Mouse (Mus musculus) mouse embryonic stem cell (cell line): Measurements from ENCODE around the gene Junb.

Experiments
- in situ Hi-C, 2 experiments: fragments of 300-500 bp; cut with MboI; formaldehyde crosslinking; loops; 1 replicate in 1 of 2; 3 replicates in 1 of 2; pipeline ENCODE4 v1.14.3; 2019 to 2020; ENCODE audit warnings: low sequenced_read_pairs in 2 of 2, low pct_unique_long_range_greater_than_20kb in 1 of 2, mixed read lengths in 1 of 2; ENCODE audit not compliant: unreplicated experiment in 1 of 2

Junb gene

GRCm38 (mm10) chr8:84976031-84976762, 2.3 kb downstream of the Junb start:
- in situ Hi-C loops, result no loop called here

DNA sequence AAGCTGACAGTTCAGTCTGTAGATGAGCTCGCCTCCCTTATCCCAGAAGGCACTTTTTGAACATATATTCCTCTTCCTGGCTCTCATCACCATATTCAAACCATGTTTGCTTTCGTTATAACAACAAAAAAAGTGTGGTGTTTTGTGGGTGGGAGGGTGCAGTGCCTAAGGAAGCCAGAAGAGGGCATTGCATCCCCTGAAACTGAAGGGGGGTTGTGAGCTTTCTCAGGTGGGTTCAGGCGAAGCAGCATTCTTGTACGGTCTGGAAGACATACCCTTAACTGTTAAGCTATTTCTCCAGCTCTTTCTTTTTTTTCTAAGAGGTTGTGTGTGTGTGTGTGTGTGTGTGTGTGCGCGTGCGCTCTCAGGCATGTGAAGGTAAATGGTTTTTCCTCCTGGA, 3.1 kb downstream of the Junb start:
- in situ Hi-C loops, result no loop called here

GRCm38 (mm10) chr8:84974543-84975142, 3.9 kb downstream of the Junb start:
- in situ Hi-C loops, result no loop called here

DNA sequence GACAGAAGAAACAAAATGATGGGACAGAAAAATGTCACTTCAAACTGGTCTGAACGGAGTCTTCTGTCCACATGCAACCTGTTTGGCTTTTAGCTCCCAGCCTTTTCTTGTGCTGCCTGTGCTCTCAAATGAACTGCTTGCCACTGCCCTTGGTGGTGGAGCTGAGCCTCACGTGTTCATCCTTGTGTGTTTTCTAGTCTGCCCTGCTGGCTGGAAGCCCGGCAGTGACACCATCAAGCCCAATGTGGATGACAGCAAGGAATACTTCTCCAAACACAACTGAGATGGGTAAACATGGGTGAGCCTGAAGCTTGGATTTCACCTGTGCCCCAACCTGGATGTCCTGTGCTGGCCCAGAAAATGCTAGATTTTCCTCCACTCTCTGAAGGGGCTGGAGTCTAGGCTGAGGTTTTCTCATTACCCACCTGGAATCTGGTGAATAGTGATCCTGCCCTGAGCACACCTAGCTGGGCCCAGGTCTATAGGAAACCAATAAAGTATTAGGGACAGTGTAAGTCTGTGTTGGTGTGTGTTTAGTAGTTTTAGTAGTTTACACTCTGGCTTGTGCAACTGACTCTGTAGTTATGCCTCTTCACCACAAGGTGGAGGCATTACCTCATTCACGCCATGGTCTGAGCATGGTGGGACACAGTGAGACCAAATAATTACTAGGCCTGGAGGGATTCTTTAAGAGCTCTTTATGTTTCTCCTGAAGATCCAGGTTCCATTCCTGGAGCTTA, 4.5 kb downstream of the Junb start:
- in situ Hi-C loops, result no loop called here

DNA sequence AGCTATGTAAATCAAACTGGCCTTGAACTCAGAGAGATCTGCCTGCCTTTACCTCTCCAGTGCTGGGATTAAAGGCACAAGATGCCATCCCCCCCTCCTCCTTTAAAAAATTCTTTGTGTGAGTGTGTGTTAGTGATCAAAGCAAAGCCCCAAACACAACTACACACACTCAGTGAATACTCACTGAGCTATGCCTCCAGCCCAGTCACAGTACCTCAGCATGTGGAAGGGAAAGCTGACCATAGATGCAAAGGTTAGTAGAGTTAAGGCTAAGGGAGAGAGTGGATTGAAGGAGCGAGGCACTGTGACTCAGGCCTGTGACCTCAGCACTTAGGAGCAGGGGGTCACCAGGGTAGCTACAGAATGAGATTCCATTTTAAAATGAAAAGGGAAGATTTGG, 5.4 kb downstream of the Junb start:
- in situ Hi-C loops, result no loop called here

DNA sequence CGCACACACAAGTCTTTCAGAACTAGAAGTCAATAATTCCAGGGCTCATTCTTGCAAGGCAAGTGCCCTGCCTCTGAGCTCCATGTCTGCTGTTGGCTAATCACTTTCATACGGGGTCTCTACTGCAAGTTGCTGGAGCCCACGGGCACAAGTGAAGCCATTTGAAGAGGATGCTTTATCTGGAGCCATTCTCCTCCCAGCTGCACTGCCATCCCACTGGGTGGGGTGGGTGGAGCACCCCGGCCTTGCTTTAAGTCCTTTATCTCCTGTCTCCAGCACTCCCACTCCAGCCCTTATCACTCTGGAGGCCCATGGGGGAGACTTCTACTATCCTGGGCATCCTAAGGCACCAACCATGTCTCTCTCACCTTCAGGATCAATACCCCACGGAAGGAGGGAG, 7.6 kb downstream of the Junb start:
- in situ Hi-C loops, result no loop called here

DNA sequence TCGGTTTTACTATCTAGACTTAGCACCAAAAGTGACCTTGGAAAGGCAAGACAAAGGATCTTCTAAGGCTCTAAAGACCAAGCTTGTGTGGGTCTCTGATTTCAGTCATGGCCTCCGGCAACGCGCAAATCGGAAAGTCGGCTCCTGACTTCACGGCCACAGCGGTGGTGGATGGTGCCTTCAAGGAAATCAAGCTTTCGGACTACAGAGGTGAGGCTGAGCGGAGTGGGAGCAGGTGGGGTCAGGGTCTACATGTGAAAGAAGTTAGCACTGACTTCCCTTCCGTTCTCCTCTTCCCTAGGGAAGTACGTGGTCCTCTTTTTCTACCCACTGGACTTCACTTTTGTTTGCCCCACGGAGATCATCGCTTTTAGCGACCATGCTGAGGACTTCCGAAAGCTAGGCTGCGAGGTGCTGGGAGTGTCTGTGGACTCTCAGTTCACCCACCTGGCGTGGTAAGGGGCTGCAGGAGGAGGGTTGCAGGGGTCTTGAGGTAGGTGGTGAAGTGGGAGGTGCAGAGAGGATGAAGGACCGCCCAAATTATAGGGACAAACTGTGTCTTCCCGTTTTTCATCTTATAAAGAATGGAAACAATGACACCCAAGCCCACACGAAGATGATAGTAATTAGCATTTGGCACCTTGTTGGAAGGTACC, 8.3 kb downstream of the Junb start:
- in situ Hi-C loops, result no loop called here

DNA sequence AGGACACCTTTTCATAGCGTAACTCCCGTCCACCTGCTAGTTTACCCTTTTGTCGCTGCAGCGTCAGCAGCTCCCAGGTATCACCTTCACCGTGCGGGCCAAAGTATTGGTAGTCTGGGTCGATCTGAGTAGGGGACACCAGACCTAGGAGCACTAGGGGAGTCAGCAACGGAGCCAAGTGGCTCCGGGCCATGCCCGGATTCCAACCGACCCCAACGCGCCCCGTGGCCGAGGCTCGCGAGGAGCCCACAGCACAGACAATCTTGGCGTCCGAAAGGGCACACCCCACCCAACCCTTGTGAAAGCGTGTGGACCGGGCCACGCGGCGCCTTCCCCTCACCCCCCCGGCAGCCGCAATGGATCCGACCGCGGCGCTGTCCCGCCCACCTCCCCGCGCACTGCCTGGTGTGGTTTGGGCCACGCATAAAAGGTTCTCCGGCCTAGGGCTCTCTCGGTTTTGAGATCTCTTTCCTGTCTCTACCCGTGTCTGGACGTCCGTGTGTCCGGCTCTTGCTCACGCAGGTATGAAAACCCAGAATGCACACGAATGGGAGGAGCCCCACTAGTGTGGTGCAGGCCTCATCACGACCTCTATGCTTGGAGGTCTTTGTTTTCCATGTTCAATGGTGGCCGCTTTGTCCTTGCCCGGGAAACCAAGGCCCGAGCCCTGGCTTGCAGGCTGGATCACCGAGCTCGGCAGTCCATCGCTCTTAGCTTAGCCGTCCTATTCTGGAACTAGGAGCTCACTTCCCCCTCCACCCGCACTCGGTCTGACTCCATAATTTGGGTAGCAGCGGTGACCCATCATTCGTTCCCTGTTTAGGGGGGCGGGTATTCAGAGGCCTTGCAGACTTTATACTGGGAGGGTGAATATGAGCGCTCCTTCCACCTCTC, 9.0 kb downstream of the Junb start, which contains the start of the genes Gm49661, Prdx2 and Rnaseh2a:
Gene Gm49661, minus strand, starts transcription at position 193 of the 894 bp plus-strand sequence.
Gene Prdx2, plus strand, starts transcription at position 347 of the 894 bp plus-strand sequence.
Gene Rnaseh2a, minus strand, starts transcription at position 527 of the 894 bp plus-strand sequence.
- in situ Hi-C loops, result no loop called here

- in situ Hi-C loops, result no loop called here
Observed at GRCm38 (mm10) chr8:84968650-84969049, 9.9 kb downstream of the Junb start.

- in situ Hi-C loops, result no loop called here
Observed at GRCm38 (mm10) chr8:84967532-84968304, 10.8 kb downstream of the Junb start.

- in situ Hi-C loops, result no loop called here
Observed at GRCm38 (mm10) chr8:84966603-84967002, 11.9 kb downstream of the Junb start.

DNA sequence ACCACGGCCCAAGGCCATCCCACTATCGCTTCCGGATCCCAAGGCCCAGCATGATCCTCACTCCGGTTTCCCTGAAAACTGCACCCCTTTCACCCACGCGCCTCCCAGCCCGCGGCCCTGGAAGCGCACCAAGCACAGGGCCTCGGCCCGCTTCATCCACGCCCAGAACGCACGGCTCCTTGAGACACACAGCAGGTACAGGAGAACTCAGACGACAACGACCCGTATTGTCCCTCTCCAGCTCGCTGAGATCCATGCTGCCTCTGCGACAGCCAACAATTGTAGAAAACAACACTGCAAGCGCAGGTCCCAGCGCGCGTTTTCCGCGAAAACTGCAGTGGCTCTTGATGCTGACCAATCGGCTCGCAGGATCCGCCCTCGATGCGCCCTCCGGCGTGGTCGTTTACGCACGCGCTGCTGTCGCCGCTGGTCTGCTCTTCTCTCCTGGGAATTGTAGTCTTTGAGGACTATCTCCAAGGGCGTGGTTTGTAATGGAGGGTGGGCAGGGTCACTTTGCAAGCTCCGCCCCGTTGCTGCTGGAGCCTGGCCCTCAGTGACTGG, 12.7 kb downstream of the Junb start:
- in situ Hi-C loops, result no loop called here

DNA sequence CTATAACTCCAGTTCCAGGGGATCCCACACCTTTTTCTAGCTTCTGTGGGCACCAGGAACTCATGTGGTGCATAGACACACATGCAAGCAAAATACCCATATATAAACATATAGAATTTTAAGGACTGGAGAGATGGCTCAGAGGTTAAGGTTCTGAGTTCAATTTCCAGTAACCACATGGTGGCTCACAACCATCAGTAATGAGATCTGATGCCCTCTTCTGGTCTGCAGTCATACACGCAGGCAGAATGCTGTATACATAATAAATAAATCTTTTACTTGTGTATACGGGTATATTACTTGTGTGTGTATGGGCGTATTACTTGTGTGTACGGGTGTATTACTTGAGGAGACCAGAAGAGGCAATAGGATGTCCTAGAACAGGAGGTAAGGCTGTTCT, 14.6 kb downstream of the Junb start:
- in situ Hi-C loops, result no loop called here

DNA sequence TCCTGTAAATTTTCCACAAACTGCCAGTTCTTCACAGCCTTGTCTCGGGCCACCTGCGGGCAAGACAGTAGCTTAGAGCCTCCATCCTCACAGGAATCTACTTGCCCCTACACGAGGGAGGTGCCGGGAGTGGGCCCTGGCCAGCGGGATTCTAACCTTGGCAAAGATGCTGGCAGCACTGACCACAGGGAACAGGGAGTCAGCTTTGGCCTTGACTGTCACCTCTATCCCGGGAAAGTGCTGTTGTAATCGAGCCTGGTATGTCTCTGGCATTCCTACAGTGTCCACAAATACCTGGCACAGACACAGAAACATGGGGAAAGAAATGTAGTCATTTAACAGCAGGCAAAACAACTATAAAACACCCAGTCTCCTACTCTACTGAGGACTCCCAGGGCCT, 18.7 kb downstream of the Junb start:
- in situ Hi-C loops, result no loop called here

DNA sequence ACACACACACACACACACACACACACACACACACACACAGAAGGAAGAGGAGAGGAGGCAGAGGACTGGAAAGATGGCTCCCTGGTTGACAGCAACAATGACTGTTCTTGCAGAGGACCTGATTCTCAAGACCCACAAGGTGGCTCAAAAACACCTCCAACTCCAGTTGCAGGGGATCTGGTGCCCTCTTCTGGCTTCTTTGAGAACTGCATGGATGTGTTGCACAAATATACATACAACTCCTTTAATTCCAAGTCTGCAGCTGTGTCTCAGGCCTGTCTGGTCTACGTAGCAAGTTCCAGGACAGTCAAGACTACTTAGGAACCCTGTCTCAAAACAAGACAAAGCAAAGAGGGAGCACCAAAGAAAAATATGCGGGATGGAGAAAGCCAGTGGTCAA, 21.8 kb downstream of the Junb start:
- in situ Hi-C loops, result no loop called here

- in situ Hi-C loops, result no loop called here
Observed at GRCm38 (mm10) chr8:84952612-84953255, 25.8 kb downstream of the Junb start.

- in situ Hi-C loops, result no loop called here
Observed at GRCm38 (mm10) chr8:84949753-84950152, 28.8 kb downstream of the Junb start.
